Mouse (Mus musculus): ENCODE measurements at regions not wholly inside any gene's neighbourhood (a gene's known extent, or its start where the extent isn't known, plus 50 kb on each side); places are given as distances from the start of the nearest gene placed in this dataset.
"Not testable (repeated sequence)": the region's sequence is repeated elsewhere in the genome, so short reads cannot be mapped to it uniquely, and the experiment has no call there.

GRCm38 (mm10) chr16:82899611-82900010 lies 71.4 kb downstream of the Gm21833 start:
- peak; percentile 61 to 71 for DNase-seq

- peak; percentile 40 to 48 for DNase-seq
These were observed 92.4 kb downstream of the Gm21833 start for GRCm38 (mm10) chr16:82920533-82920932.

- not testable (repeated sequence) for DNase-seq
These were observed 130.8 kb downstream of the Gm21833 start for GRCm38 (mm10) chr16:82958951-82959350.

- no peak for DNase-seq
These were observed 163.5 kb downstream of the Gm21833 start for GRCm38 (mm10) chr16:82991705-82992104.

- no peak for DNase-seq
These were observed 169.7 kb downstream of the Gm21833 start for GRCm38 (mm10) chr16:82997861-82998260.

- DNase-seq: no peak
These were observed 193.1 kb downstream of the Gm21833 start for GRCm38 (mm10) chr16:83021311-83021710.

- no peak for DNase-seq
These were observed 235.2 kb downstream of the Gm21833 start for GRCm38 (mm10) chr16:83063423-83063822.

GRCm38 (mm10) chr16:83071488-83071887 lies 243.3 kb downstream of the Gm21833 start:
- no peak for DNase-seq

- no peak for DNase-seq
These were observed 263.9 kb downstream of the Gm21833 start for GRCm38 (mm10) chr16:83092059-83092458.

GRCm38 (mm10) chr16:83111128-83111527 lies 282.9 kb downstream of the Gm21833 start:
- no peak for DNase-seq

- peak in 1 of 2 experiments; percentile 5 for DNase-seq
These were observed 303.7 kb downstream of the Gm21833 start for GRCm38 (mm10) chr16:83131876-83132275.

- no peak for DNase-seq
These were observed 344.8 kb downstream of the Gm21833 start for GRCm38 (mm10) chr16:83173021-83173420.

- DNase-seq: no peak
These were observed 365.3 kb downstream of the Gm21833 start for GRCm38 (mm10) chr16:83193441-83193953.

GRCm38 (mm10) chr16:83197812-83198211 lies 369.6 kb downstream of the Gm21833 start:
- no peak for DNase-seq
